Mouse (Mus musculus) testis, adult 10 weeks (tissue): ENCODE results near the gene Tpm3-rs7. TPM values are rescaled to one million over a fixed set of nuclear protein-coding genes. Genes with fewer than 3 reads are reported as not detected.

Experiments
- polyA plus RNA-seq: library from polyadenylated mRNA; stranded (reverse); fragments of 350-450 nt; fragmentation: Illumina TruSeq; extraction: RNeasy Lipid Tissue Mini Kit (QIAGEN cat#74804); gene quantifications from one replicate; pipeline ENCODE4 v1.2.3, GENCODE M21; 2014; ENCODE audit warnings: low read depth, low replicate concordance

The Tpm3-rs7 gene
- 0.83 TPM for polyA plus RNA-seq

GRCm38 (mm10) chr14:113314499-113314898, at the start of gene Tpm3-rs7:
Gene Tpm3-rs7 (plus strand): TSS chr14:113314608.

